Mouse (Mus musculus): ENCODE data around the gene Ttll8. TPM values are rescaled to one million over a fixed set of nuclear protein-coding genes. Genes with fewer than 3 reads are reported as not detected.

Ttll8 gene
- polyA plus RNA-seq, 1 experiment from 2014 or later = not detected

DNA sequence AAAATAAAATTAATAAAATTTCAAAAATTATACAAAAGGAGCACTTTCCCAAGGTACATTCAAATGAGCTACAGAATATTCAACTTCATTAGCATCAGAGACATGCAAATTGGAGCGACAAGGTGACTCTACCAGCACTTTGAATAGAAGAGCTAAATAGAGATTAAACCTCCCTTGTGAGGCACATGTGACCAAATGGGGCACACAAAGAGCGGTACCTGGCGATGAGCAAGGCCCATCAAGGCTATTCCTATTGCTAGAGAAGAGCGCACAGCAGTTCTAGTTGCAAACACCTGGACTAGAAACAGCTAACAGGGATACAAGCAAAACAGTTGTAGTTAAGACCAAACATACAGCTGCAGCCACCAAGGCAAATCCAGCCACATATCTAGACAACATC is 47.9 kb downstream of the Ttll8 start:
- no peaks in the 10 kb centered on the region for H3K27me3 ChIP-seq (ENCODE audit: insufficient read depth, low read length)
- no peaks in the 10 kb centered on the region for H3K4me1 ChIP-seq (ENCODE audit: insufficient read depth)
- no peak overlapping the region for H3K27ac ChIP-seq (ENCODE audit: low read depth)
- no peak overlapping the region for H3K4me2 ChIP-seq
- no peak for TF ChIP-seq CTCF (IDR thresholded peaks at IDR 0.05; ENCODE audit: low read depth)
- DNase-seq (no peak), ATAC-seq (ENCODE audit: insufficient read depth) (no peak)
- H3K9ac ChIP-seq = no peak overlapping the region
- H3K36me3 ChIP-seq (ENCODE audit: insufficient read depth) = no peaks in the 10 kb centered on the region
- no peaks in the 10 kb centered on the region for H3K9me3 ChIP-seq (ENCODE audit: low read depth, low read length)
- no peak overlapping the region for H3K4me3 ChIP-seq (ENCODE audit: low read depth, low read length)
- 67% methylated on average over 4 of the region's 4 CpGs for whole genome bisulfite sequencing

DNA sequence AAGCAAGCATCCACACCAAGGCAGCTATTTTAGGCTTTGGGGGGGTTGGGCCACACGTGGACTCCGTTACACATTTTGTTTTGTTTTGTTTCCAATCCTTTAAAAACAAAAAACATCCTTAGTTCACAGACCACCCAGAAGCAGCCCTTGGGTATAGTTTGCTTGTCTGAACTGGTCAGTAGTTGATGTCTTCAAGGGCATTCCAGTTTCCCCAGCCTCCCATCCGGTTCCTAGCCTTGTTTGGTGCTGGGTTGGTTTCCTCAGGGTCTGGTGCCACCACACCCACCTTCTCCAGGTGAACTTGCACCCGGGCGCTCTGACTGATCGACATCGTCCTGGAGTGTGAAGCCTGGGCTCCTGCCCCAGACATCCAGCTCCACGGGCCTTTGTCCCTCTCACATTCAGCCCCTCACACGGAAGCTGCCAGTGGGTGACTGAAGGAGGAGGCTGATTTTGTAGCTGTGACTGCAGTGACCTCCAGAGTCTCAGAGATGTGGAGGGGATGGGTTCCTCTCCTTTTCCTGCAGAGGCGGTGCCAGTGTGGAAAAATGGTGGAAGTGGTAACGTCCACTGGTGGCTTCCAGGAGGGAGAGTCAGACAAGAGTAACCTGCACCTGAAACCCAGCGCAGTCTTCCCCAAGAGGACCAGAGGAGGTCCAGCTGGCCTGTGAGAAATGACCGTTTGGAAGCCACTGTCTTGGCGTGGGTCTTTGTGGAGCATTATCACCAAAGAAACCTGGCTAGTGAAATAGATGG is 50.0 kb downstream of the Ttll8 start:
- Histone ChIP-seq H3K36me3 (ENCODE audit: insufficient read depth) (no peaks in the 10 kb centered on the region), H3K4me1 (ENCODE audit: insufficient read depth) (no peaks in the 10 kb centered on the region), H3K9ac (no peak overlapping the region), H3K4me2 (no peak overlapping the region), H3K4me3 (ENCODE audit: low read depth, low read length) (no peak overlapping the region), H3K27me3 (ENCODE audit: insufficient read depth, low read length) (no peaks in the 10 kb centered on the region), H3K9me3 (ENCODE audit: low read depth, low read length) (no peaks in the 10 kb centered on the region), H3K27ac (ENCODE audit: low read depth) (no peak overlapping the region)
- WGBS = 76% methylated on average over 14 of the region's 14 CpGs
- TF ChIP-seq CTCF (IDR thresholded peaks at IDR 0.05; ENCODE audit: low read depth) = no peak
- no peak for DNase-seq
- no peak for ATAC-seq (ENCODE audit: insufficient read depth)

- Histone ChIP-seq H3K9ac (no peak overlapping the region), H3K9me3 (ENCODE audit: low read depth, low read length) (no peaks in the 10 kb centered on the region), H3K4me3 (ENCODE audit: low read depth, low read length) (no peak overlapping the region), H3K4me1 (ENCODE audit: insufficient read depth) (no peaks in the 10 kb centered on the region), H3K36me3 (ENCODE audit: insufficient read depth) (no peaks in the 10 kb centered on the region), H3K27me3 (ENCODE audit: insufficient read depth, low read length) (no peaks in the 10 kb centered on the region), H3K4me2 (no peak overlapping the region), H3K27ac (ENCODE audit: low read depth) (no peak overlapping the region)
- ATAC-seq (ENCODE audit: insufficient read depth) (no peak), DNase-seq (no peak)
- TF ChIP-seq CTCF (IDR thresholded peaks at IDR 0.05; ENCODE audit: low read depth) = peak; percentile 18
- 97% methylated on average over 1 of the region's 1 CpGs for WGBS
Observed at GRCm38 (mm10) chr15:88903086-88903485, 51.1 kb downstream of the Ttll8 start.

DNA sequence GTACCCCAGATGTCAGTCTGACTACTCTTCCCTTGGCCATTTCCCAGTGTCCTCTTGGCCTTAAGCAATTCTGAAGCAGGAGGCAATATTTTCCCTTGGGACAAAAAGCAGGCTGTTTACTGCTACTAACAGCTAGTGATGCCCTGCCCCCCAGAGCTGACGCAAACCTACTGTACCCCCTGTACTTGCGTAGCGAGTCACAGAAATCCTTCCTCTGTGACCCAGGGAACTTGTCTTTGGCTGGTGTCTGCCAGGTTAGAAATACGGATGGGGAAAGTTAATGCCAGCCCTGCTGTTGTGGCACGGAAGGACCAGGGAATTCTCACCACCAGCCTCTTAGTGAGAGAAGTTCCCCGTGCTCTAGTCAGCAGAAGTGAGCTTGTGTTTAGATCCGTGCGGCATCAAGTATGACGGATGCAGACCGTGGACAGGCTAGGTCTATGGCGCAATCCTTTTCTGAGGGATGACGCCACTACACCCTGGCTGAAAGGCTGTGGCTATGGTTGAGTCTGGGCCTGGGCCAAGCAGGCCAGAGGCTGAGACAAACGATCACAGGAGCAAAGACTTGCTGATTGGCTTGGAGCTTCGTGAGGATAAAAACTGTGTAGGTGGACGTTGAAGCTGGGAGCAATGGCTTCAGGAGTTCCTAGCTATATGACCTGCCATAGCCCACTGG is 51.9 kb downstream of the Ttll8 start:
- H3K9ac ChIP-seq = no peak overlapping the region
- no peaks in the 10 kb centered on the region for H3K27me3 ChIP-seq (ENCODE audit: insufficient read depth, low read length)
- no peaks in the 10 kb centered on the region for H3K9me3 ChIP-seq (ENCODE audit: low read depth, low read length)
- no peak overlapping the region for H3K4me2 ChIP-seq
- peak; percentile 28 for DNase-seq
- peak; percentile 70 for ATAC-seq (ENCODE audit: insufficient read depth)
- H3K4me3 ChIP-seq (ENCODE audit: low read depth, low read length) = no peak overlapping the region
- H3K36me3 ChIP-seq (ENCODE audit: insufficient read depth) = no peaks in the 10 kb centered on the region
- H3K4me1 ChIP-seq (ENCODE audit: insufficient read depth) = no peaks in the 10 kb centered on the region
- no peak for TF ChIP-seq CTCF (IDR thresholded peaks at IDR 0.05; ENCODE audit: low read depth)
- no peak overlapping the region for H3K27ac ChIP-seq (ENCODE audit: low read depth)
- 62% methylated on average over 15 of the region's 15 CpGs for WGBS

DNA sequence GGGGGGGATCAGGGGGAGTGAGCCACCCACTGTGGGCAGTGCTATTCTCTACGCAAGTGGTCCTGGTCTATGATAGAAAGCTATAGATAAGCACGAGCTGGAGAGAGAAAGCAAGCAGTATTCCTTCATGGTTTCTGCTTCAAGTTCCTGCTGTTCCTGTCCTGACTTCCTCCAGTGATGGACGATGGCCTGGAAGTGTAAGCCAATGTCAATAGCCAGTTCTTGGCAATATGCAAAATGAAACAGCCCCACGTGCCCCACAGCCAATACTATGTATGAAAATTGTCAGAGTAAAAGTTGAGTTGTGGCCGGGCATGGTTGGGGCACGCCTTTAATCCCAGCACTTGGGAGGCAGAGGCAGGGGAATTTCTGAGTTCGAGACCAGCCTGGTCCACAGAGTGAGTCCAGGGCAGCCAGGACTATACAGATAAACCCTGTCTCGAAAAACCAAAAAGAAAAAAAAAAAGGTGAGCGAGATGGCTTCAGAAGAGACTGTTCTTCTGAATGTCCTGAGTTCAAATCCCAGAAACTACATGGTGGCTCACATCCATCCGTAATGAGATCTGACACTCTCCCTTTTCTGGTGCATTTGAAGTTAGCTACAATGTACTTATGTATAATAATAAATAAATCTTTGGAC is 57.8 kb downstream of the Ttll8 start:
- Histone ChIP-seq H3K4me3 (ENCODE audit: low read depth, low read length) (no peak overlapping the region), H3K4me2 (no peak overlapping the region), H3K27me3 (ENCODE audit: insufficient read depth, low read length) (no peaks in the 10 kb centered on the region), H3K27ac (ENCODE audit: low read depth) (no peak overlapping the region), H3K4me1 (ENCODE audit: insufficient read depth) (no peaks in the 10 kb centered on the region), H3K36me3 (ENCODE audit: insufficient read depth) (no peaks in the 10 kb centered on the region), H3K9ac (no peak overlapping the region), H3K9me3 (ENCODE audit: low read depth, low read length) (no peaks in the 10 kb centered on the region)
- DNase-seq = no peak
- no peak for ATAC-seq (ENCODE audit: insufficient read depth)
- TF ChIP-seq CTCF (IDR thresholded peaks at IDR 0.05; ENCODE audit: low read depth) = no peak
- 76% methylated on average over 10 of the region's 10 CpGs for WGBS

DNA sequence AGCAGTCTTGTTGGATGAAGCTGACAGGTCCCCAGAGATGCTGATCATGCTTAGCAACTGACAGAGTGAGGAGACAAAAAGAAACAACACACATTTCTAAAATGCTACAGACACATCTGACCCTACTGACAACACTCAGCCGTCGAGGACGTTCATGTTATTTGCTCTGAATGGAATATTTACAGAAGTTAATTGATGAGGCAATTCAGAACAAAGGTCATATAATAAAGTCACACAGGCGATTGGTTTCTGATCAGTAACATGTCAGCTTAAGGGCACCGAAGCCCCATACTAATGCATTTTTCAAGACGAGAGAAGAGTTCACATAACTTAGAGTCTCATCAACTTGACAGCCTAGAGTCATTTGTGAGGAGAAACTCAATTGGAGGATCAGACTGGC is 58.3 kb downstream of the Ttll8 start:
- Histone ChIP-seq H3K27me3 (ENCODE audit: insufficient read depth, low read length) (no peaks in the 10 kb centered on the region), H3K4me1 (ENCODE audit: insufficient read depth) (no peaks in the 10 kb centered on the region), H3K9me3 (ENCODE audit: low read depth, low read length) (no peaks in the 10 kb centered on the region), H3K4me2 (no peak overlapping the region), H3K4me3 (ENCODE audit: low read depth, low read length) (no peak overlapping the region), H3K36me3 (ENCODE audit: insufficient read depth) (no peaks in the 10 kb centered on the region), H3K9ac (no peak overlapping the region), H3K27ac (ENCODE audit: low read depth) (no peak overlapping the region)
- ATAC-seq (ENCODE audit: insufficient read depth) (no peak), DNase-seq (no peak)
- WGBS = 54% methylated on average over 6 of the region's 6 CpGs
- TF ChIP-seq CTCF (IDR thresholded peaks at IDR 0.05; ENCODE audit: low read depth) = no peak

- no peak for ATAC-seq (ENCODE audit: insufficient read depth)
- Histone ChIP-seq H3K9ac (no peak overlapping the region), H3K36me3 (ENCODE audit: insufficient read depth) (no peaks in the 10 kb centered on the region), H3K9me3 (ENCODE audit: low read depth, low read length) (no peaks in the 10 kb centered on the region), H3K27me3 (ENCODE audit: insufficient read depth, low read length) (no peaks in the 10 kb centered on the region), H3K4me2 (no peak overlapping the region), H3K4me1 (ENCODE audit: insufficient read depth) (no peaks in the 10 kb centered on the region), H3K4me3 (ENCODE audit: low read depth, low read length) (no peak overlapping the region), H3K27ac (ENCODE audit: low read depth) (no peak overlapping the region)
- WGBS = 56% methylated on average over 7 of the region's 7 CpGs
- TF ChIP-seq CTCF (IDR thresholded peaks at IDR 0.05; ENCODE audit: low read depth) = no peak
- no peak for DNase-seq
Observed at GRCm38 (mm10) chr15:88895119-88895518, 59.1 kb downstream of the Ttll8 start.
